Mouse (Mus musculus) T-cell, adult 2 months (primary cell): ENCODE data around the gene Sema6d.

Experiments used
- DNase-seq: peaks from one replicate; pipeline ENCODE4 v3.0.0; 2022; ENCODE audit warnings: low spot score

Gene Sema6d

DNA sequence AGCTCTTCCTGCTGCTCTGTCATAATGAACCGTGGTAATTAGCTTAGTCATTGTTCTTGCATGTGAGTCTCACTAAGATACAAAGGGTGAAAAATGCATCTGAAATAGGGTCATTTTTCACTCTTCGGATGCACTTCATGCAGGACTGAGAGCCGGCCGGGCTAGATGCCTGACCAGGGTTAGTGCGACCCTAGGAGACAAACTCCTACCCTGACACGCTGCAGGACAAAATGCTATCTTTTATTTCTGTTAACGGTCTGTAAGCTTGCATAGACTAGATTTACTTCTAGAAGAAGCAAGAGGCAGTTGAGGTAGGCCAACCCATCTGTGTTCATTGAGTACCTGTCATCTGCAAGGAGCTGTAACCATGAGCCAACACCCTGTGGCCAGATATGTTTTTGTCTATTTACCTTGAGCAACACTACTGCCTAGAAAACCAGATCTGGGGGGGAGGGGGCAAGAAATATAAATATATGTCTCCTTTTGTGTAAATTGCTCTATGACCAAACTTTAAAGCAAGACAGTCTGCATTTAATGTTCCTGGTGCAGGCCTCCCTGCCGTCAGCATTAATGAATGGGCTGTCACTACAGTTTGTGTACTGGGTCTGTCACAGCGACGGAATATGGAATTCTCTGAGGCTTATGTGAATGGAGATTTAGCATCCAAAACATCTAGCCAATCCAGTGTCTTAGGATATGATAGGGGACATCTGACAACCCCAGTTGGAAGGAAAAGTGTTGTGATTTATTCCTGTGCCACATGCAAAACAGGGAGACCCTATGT, 523.1 kb downstream of the Sema6d start:
- no peak for DNase-seq

DNA sequence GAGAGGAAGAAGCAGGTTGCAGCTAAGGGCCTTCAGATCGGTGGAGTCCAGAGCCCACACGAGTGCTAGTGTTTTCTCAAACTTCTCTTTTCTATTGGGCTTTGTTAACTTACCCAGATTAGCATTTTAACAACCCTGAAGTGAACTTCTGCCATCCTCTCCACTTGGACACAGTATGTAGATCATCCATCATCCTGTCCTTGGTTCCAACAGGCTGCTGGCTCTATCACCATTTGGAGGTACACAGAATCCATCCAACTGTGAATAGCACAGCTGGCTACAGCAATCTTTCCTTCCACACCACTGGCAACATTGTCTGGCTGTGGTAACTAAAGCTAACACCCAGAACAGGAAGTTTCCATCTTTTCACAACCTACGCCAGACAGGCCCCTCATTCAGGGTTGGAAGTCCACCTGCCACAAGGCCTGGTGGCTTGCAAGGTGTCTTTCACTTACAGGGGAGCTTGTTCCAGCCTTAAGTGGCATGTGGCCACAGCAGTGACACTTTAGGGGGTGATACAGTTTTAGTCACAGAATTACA, 524.0 kb downstream of the Sema6d start:
- no peak for DNase-seq

DNA sequence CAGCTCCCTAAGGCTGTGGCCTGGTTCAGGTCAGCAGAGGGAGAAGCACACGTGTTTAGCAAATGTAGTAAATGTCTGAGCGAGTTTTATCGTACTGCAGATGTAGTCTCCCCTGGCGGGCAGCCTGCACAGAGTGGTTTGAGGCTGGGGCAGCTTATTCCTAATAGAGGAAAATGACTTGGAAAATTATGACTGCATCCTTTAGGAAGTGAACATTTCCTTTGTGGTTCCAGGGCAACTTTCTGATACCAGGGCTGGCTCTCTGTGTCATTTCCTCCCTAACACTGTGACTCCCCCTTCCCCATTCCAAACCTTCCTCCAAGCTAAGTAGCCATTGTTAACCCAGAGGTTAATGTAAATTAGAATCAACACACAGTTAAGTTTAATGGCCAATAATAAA, 527.0 kb downstream of the Sema6d start:
- no peak for DNase-seq

DNA sequence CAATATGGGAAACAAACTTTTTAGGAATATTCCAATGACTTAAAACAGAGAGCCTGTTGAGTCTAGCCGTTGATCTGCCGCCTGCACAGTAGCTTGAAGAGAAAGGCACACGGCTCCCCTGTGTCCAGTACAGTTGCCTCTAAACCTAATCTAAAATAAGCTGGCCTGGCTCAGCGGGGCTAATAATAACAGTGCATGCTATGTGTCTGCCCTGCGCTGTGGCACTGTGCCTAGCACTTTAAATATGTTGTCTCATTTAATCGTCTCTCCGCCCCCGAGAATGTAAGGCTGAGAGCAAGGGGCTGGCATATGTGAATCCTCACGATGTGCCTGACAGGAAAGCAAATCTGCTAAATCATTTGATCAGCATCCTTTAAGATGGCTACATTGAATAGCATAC, 527.7 kb downstream of the Sema6d start:
- DNase-seq, result no peak

DNA sequence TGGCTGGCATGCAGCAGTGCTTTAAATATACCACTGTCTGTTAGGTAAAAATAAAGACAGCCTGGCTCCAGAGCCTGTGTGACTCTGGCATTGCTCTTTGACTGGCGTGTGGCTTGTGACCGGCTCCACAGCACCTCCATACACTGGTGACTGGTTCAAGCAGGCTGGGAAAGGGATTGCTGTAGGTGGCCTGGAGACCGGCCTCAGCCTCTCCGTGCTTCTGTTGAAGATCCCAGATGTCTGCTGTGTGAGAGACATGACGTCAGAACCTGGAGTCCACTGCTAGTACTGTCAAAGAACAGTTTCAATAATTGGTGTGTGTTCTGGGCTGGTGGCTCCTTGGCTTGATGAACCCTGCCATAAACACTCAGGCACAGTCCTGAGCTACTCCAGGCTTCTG, 528.3 kb downstream of the Sema6d start:
- no peak for DNase-seq

DNA sequence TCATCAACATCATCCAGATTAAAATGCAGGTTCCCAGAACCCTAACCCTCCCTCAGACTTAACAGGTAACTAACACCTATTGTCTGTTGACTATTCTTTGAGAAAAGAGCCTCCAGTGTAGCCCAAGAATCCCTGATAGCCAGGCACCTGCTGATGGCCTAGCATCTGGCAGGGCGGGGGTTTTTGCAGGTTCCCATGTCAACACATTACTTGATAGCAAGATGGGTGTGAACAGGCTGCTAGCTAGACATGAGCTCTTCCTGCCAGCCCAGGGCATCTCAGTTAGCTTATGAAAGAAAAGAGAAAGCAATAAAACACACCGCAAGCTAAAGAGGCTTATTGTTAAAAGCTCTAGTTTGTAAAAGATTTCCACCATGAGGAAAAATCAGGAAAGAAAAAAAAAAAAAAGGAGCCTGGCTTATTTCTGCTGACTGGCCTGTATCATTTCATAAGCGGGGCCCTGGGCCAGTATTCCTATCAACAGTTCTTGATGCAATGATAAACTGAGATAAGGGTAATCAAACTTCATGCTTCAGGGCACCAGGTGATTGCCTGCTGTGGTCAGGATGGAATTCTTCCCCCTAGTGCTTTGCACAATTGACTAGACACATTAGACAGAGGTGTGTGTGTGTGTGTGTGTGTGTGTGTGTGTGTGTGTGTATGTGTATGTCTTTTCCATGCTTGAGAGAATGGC, 528.9 kb downstream of the Sema6d start:
- DNase-seq, result no peak

DNA sequence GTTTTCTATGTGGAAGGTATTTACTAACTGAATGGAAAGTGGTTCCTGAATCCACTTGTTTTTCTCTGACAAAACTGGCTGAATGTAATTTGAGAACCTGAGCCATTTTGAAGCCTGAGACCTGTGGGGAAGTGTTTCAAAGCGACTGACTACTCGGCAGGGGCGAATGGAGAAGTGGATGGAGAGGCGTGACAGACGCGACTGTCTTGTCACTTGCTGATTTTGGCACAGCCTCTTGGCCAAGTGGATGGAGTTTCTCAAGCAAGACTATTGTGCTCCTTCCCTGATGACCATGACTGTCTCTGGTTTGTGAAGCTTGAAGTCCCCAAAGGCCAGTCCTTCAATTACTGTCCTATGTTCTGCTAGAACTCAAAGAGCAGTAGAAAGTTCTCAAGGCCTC, 530.7 kb downstream of the Sema6d start:
- DNase-seq, result no peak

DNA sequence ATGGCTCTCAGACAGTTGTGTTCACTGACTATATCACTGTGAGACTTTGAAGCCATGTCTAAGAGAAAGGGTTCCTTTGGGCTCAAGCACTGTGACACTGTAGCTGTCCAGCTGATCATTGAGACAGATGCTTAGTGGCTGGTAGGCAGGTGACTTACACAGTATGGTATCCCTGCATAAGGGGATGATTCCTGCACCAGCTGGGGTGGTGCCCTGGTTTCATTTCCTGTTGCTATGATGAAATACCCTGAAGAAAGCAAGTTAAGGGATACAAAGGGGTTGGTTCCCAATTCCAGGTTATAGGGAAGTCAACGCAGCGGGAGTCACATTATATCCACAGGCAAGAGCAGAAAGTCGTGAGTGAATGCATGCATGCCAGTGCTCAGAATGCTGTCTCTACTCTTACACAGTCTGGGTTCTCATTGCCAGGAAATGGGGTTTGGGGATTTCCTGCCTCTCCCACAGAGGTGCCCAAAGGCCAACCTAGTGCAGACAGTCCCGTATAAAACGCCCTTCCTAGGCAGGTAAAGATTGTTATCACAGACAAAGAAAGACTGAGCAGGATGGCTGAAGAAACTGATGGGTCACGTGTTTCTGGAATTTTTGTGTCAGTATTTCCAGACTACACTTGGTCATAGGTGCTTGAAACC, 532.3 kb downstream of the Sema6d start:
- no peak for DNase-seq

DNA sequence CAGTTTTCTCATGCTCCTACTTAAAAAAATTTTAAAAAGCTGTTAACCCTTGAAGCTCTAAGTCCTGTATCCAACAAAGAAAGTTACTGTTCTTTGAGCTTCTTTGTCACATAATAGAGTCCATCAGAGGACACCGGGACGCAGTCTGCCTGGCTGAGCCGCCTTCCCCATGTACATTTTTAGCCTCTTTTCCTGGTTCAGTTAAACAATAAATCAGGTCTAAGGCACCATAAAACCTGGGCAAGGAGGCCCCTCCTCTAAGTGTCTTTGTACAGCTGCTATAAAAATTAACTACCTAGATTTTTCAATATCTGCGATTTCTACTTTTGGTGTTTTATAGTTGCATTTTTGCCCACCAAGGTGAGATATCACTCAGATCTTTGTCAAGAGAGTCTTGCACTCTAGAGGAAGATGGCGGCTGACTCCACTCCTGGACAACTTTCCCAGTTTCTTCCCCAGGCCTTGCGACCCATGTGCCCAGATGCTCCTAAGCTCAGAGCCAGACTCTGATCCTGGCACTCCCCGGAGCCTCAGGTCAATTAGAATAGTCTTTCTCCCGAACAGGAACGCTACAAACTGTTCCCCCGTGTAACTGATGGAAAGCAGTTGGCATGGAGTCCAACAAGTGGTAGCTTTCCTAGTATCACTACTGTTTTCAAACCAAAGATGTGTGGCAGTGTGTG, 534.6 kb downstream of the Sema6d start:
- no peak for DNase-seq

DNA sequence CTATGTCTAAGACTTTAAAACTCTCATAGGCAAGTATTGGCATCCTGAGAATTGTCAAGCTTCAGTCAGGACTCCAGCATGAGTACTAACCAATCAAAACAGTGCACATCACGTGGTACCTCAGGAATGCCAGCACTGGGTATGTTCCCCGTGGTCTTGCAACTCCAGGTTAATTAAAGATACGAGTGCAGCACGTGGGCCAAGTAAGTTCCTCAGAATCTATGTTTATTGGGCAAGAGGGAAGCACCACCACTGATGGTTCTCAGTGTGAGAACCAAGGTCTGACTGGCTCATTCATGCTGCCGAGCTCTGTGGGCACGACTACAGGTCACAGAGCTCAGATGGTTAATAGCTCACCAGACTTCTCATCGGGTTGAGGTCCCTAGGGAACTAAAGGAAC, 536.7 kb downstream of the Sema6d start:
- no peak for DNase-seq

DNA sequence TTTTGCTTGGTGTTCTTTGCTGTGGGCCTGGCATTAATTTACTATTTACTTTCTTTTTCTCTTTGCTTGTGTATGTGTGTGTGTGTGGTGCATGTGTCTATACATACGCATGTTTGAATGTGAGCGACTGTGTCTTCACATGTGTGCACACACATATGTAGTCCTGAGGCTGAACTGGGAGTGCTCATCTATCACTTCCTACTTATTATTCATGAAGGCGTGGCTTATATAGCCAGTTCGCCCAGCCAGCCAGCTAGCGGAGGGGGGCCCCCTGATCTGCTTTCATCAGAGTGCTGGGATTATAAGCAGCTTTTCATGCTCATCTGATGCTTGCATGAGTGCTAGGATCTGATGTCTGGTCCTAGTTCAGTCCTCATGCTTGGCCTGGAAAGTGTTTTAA, 537.9 kb downstream of the Sema6d start:
- no peak for DNase-seq

DNA sequence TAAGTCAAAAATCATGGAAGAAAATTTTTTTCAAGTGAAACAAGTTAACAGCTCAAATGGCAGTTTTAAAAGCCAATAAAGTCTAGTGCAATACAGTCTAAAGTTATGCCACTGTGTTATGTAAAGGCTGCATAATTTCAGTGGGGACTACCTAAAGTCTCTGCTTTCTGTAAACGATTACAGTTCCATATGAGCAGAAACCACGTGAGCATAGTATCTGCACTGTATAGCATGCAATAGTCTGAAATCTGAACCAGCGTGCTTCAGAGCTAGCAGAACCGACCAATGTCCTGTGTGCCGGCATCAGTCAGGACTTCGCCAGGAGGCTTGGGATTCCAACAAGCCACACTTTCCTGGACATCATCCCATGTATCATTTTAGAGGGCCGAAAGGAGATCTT, 538.9 kb downstream of the Sema6d start:
- no peak for DNase-seq

DNA sequence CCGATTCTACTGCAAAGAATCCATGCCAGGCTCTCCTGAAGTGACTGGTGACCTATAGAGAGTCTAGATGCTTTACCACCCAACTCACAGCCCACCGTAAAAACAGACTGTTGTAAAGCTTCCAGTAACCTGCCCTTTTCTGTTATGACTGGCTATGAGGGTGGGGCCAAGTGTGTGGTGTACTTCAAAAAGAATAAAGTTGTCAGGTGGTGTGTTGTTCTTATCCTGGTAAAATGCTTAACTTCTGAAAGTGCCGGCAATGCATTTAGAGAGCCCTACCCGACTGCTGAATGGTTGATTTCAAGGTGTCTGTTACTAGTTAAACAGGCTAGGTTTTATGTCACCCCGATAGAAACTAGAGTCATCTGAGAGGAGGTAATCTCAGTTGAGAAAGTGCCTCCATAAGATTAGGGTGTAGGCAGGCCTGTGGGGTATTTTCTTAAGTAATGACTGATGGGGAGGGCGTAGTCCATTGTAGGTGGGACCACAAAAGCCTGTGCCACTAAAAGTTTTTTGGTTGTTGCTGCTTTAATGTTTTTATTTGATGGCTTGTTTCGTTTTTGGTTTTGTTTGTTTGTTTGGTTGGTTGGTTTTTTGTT, 544.7 kb downstream of the Sema6d start:
- no peak for DNase-seq

DNA sequence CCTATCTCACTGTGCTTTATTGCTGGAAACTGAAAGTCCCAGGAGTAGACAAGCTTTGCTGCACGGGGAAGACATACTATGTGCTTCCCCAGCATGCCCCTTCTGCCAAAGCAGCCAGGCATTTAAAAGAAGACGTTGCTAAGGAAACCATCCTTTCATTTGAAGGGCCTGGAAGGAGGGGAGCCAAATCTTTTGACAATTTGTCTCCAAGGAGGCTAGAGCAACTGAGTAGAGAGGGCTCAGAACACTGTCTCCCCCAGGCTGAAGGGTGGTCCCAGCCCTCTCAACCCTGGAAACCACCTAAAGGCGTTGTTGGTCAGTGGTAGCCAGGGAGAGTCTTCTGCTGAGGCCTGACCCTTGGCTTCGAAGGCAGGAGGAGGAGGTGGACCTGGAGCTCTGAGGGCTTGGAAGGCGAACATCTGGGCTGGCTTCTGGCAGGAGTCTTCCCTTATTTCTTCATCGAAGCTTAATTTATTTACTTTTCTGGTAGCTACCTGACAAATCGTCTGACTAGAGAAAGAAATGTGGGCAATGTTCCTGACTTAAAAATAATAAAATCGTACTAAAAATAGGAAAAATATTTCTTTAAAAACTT, 545.6 kb downstream of the Sema6d start:
- no peak for DNase-seq

DNA sequence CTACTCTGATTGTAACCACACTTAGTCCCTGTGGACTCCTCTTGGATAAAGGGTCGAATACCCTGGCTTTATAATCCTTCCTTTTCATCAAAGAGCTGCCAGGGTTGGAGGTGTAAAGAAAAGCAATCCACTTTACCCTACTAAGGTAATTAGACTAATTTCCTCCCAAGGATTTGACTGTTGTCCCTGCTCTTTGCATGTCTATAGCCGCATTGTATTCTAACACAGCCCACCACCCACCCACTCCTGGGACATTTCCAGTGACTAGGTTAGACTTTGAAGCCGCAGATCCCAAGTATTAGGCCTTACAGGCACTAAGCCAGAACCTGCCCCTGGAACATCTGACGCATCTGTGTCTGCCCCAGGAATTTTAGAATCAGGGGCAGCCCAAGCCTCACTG, 547.3 kb downstream of the Sema6d start:
- no peak for DNase-seq

DNA sequence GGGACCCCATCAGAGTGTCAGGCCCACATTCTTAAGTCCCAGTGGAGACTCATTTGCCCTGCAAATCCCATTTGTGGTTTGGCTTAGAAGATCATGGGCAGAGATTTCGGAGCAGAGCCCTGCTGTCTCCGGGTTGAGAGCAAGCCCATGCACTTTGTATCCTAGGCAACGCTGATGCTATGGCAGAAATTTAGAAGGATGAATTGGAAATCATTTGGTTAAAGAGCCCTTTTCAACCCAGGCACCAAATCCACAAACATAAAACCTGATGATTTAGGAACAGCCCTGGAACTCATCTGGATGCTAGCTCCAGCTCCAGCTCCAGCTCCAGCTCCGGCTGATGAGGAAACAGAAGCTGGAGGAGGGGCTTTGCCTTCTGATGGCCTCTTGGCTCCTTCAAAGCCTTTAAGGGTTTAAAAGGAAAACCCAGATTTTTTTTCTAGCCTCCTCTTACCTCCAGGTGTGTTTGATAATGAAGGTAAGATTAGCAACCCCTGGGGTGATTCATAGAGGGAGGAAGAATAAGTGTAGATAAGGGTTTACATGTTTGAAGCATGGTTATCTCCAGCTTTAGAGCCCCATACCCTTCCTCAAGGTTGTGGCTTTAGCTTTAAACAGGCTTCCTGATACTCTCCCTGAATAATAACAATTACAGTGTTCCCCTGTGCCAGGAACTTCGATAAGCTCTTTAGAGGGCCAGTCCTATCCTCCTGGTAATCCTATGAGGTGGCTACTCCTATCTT, 549.6 kb downstream of the Sema6d start:
- no peak for DNase-seq

DNA sequence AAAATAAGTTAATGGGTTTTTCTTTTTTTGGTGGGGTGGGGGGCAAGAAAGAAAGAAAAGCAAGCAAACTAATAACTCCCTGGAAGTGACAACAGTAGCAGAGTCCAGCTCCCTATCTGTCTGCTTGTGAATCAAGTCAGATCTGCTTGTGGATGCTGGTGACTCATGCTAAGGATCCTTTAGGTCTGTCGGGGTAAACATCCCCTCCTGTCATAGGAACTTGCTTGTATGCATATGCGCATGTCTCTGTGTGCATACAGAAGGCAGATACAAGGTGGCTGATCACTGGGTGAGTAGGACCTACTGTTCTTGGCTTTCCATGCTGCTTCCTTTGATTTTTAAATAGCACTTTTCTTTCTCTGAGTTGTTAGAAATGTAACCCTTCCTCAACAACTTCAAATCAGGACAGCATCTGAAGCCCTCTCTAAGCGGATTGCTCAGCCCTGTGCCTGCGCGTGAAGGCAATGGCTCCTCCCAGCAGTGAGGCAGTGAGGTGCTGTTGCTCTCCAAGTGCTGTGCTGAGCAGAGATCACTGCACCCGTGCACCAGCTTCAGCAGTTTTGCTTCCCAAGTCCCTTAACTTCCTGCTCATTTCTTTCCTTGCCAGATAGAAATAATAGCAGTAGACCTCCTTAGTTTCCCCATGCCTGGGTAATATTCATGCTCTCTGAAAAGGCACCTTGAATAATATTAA, 550.9 kb downstream of the Sema6d start:
- DNase-seq, result no peak

DNA sequence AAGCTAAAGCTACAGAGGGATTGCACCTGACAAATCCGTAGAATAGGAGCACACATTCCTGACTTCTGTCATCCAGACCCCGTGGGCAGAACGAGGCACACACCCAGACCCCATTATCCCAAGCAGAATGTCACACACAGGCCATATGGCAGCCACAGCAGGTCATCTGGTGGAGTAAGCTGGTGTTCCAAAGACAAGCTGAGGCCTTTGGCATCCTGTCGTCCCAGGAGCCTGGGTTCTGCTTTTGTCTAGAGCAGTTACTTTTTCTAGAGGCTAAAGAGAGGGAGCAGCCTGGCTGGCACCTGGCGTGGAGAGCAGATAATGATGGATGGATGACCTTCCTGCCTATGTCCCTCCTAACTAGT, 551.4 kb downstream of the Sema6d start:
- no peak for DNase-seq

DNA sequence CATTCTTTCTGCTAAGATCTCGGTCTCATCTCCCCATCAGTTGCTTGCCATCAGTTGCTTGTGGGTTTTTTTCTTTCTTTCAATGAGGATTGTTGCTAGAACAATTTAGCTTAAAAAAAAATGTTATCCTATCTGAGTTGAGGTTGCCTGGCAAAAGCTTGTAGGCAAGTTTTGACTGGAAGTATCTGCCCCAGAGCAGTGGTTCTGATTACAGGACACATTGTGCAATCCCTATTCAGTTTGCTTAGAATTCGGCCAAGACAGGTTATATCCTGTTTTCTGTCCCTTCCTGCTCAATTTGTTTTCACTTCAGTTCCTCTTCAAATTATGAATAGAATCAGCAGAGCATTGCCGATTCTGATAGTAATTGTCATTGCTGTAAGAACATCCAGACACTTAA, 552.4 kb downstream of the Sema6d start:
- DNase-seq, result no peak

DNA sequence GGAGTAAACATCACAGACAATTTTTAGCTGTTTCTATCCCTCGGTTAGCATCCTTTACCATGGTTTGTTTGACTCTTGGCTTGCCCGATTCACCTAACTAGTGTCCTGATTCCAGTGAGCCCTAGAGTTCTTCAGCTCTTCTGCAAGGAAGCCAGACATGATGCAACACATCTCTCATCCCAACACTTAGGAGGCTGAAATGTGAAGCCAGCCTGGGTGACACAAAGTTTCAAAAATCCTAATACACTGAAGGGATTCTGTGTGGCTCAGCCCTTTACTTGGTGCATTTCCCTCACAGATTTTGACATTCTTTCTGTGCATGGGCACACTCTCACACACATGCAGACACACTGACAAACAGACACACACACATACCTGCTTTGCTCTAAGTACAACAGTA, 560.8 kb downstream of the Sema6d start:
- no peak for DNase-seq
